Mouse (Mus musculus): ENCODE data around the gene Vmn1r204.
"Not testable (repeated sequence)": the region's sequence is repeated elsewhere in the genome, so short reads cannot be mapped to it uniquely, and the experiment has no call there.

Vmn1r204 gene

GRCm38 (mm10) chr13:22552898-22553297 is at the start of gene Vmn1r204:
Vmn1r204 (plus strand) TSS chr13:22553198.
- DNase-seq (ENCODE audit: low spot score) = not testable (repeated sequence)

GRCm38 (mm10) chr13:22505281-22505680 is 47.7 kb upstream of the Vmn1r204 start, which contains the start of gene Vmn1r202:
Vmn1r202 (minus strand) TSS chr13:22505381.
- no peak for DNase-seq (ENCODE audit: low spot score)

- DNase-seq (ENCODE audit: low spot score) = no peak
These were observed 35.2 kb upstream of the Vmn1r204 start, which contains the start of gene Vmn1r203 for GRCm38 (mm10) chr13:22517814-22518213. Vmn1r203 (plus strand) TSS chr13:22518114.

GRCm38 (mm10) chr13:22574911-22575310 is 21.9 kb downstream of the Vmn1r204 start:
- not testable (repeated sequence) for DNase-seq (ENCODE audit: low spot score)

- not testable (repeated sequence) for DNase-seq (ENCODE audit: low spot score)
These were observed 30.3 kb downstream of the Vmn1r204 start for GRCm38 (mm10) chr13:22583336-22583735.

- no peak for DNase-seq (ENCODE audit: low spot score)
These were observed 39.9 kb downstream of the Vmn1r204 start, which contains the start of gene Vmn1r205 for GRCm38 (mm10) chr13:22592900-22593299. Vmn1r205 (minus strand) TSS chr13:22593000.
